Mouse (Mus musculus) cerebellum, postnatal 14 days (tissue): ENCODE data around the gene Apod.
"Not testable (repeated sequence)": the region's sequence is repeated elsewhere in the genome, so short reads cannot be mapped to it uniquely, and the experiment has no call there.

Source experiments
- DNase-seq, 2 experiments: peaks; one replicate each; pipeline ENCODE4 v3.0.0; 2021; ENCODE audit warnings: mixed read lengths in 2 of 2

Gene Apod

GRCm38 (mm10) chr16:31320954-31321353, 6.3 kb upstream of the Apod start:
- no peak for DNase-seq

DNA sequence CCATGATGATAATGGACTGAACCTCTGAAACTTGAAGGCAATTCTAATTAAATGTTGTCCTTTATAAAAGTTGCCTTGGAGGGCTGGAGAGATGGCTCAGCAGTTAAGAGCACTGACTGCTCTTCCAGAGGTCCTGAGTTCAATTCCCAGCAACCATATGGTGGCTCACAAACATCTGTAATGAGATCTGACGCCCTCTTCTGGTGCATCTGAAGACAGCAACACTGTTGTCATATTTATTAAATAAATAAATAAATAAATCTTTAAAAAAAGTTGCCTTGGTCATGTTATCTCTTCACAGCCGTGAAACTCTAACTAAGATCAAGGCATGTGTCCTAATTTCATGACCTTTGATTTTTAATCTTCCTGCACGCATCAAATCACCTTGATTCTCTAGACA, 5.1 kb upstream of the Apod start:
- DNase-seq, result not testable (repeated sequence)

- DNase-seq, result no peak
These were observed 4.7 kb upstream of the Apod start for GRCm38 (mm10) chr16:31319316-31319715.

GRCm38 (mm10) chr16:31318418-31318817, 3.8 kb upstream of the Apod start:
- no peak for DNase-seq

DNA sequence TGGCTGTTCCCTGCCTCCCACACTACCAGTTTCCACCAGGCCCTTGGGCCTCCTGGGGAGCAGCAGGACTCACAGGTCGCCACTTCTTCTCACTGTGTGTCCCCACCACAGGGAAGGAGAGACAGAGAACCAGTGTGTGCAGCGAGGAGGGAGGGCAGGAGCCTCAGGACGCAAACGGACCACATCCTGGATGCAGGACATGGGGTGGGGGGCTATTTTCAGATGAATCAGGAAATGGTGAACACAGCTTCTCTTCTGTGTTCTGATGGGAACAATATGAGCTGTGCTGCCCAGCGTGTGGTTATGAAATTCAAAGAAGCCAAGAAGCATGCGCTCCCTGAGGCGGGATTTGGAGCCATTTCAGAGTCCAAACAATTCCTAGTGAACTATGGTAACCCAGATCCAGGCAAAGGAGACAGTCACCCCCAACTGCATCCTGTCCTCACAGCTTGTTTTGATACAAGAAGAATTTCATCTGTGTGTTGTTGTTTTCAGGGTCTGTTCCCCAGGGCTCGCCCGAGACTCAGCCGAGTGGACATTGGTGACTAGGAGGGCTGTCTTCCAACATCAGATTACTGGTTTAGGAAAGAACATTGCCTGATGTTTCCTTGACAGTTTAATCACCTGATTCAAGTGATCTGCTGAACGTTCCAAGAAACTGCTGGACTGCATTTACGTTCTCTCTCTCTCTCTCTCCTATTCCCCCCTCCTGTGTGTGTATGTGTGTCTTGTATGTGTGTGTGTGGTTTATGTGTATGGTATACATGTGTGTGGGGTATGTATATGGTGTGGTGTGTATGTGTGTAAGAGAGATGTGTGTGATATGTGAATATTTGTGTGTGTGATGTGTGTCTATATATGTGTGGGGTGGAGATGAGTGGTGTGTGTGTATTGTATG, 1.9 kb upstream of the Apod start:
- peak in 1 of 2 experiments; percentile 8 for DNase-seq

DNA sequence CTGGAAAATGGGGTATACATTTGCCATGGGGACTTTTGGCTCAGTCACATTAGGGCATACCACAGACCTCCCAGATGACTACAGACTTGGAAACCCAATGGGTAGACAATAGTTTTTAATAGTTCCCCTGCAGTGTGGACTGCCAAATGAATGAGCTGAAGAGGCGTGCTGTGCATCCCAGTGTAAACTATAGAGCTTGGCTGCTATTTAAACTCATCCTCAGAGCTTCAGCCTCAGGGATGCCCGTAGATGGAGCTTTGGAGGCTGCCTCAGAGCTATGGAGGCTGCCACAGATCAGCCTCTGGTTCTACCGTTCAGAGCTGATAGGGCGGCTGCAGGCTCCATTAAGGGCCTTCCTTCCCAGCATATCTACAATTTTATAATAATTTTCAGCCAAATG, 686 bp upstream of the Apod start:
- no peak for DNase-seq

GRCm38 (mm10) chr16:31313611-31314010, 997 bp downstream of the Apod start:
- no peak for DNase-seq

- no peak for DNase-seq
These were observed 2.3 kb downstream of the Apod start for GRCm38 (mm10) chr16:31312296-31312695.

DNA sequence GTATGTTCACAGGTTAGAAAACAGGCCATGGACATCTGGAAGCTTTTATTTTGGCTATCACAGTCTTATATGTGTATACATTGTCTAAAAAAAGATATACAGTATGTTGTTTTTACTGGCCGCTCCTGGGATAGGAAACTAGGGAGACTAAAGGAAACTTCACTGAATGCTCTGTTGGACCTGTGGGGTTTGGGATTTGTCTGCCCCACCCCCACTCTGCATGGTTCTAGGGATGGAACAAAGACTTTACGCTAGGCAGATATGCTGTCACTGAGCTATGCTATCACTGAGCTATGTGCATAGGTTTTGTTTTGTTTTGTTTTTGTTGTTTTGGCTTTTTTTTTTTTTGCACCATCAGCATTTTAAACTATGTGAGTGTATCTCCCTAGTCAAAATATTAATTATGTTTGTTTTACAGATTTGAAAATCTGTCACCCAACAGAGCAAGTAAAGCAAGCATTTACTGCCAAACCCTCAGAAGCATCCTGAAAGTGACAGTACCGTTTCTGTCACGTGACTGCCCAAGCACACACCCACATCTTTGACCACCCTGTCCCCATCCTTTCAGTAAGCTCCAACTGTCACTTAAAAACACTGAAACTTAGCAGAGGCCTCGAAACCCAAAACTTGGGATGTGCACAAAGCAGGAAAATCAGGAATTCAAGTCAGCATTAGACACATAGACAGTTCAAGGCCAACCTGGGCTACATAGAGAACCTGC, 9.2 kb downstream of the Apod start:
- no peak for DNase-seq

GRCm38 (mm10) chr16:31303276-31303675, 11.3 kb downstream of the Apod start:
- no peak for DNase-seq

- no peak for DNase-seq
These were observed 13.6 kb downstream of the Apod start for GRCm38 (mm10) chr16:31300883-31301532.

DNA sequence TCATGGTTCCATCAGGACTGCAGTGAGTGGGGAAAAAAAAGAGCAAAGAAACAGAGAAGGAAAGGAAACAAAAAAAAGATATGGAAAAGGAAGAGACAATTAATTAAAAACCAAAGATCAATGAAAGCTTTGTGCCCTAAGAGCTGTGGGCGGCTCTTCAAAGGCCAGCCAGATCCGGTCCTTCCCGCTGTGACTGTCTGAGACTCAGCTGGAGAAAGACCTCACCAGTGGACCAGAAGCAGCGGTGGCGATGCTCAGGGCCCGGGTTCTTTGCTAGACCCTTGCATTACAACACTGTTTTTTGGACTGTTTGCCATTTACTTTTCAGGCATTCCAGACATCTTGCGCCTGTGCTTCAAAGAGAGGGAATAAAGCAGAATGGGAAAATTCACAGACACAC, 14.1 kb downstream of the Apod start:
- no peak for DNase-seq

DNA sequence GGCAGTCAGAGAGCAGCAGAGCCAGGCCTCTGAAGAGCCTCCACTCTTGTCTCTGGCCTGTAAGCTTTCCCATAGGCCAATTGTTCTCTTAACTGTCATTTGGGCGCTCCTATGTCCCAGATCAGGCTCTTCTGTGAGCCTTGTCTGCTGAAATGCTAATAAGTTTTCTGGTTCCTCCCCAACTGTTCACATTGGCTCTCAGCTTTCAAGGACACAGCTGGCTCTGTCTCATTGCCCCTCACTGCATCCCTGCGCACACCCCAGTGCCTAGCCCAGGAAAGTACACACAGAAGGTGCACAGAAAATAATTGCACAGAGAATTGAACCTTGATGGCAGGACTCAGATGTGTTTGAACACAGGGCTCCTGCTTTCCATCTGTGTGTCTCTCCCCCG, 14.7 kb downstream of the Apod start:
- no peak for DNase-seq

DNA sequence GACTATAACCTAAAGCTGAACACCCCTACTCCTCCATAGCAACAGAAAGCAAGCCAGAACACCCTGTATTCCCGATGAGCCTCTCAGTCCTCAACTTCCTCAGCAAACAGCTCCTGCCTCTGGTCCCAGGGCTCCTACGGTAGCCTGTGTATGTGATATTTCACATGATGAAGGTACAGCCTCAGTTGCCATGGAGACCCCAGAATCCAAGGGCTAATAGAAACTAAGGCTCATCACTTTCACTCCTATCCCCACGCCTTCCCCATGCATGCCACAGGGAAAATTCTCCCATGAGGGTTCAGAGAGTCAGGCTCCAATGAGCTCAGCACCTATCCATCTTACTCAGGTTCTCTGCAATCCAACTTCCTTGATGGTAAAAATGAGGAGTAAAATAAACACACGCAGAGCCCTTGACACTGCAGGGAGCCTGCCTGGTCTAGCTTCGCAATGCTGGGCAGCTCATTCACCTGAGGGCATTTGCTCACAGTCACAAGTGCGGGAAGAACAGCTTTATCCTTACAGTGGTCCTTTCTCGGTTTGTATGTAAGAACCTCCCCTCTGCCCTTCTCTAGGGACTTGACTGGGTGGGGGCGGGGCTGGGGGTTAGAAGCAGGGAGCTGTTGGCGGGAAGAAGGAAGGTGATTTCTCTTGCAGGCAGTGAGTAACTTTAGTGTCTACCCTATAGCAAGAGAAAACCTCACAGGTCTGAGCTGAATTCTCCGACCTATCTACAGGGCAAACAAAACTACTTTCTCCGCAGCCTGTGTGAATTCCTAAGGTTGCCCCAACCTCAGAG, 15.2 kb downstream of the Apod start:
- DNase-seq, result no peak

- DNase-seq, result no peak
These were observed 17.5 kb downstream of the Apod start for GRCm38 (mm10) chr16:31297113-31297512.

- DNase-seq, result no peak
These were observed 20.8 kb downstream of the Apod start for GRCm38 (mm10) chr16:31293761-31294160.

GRCm38 (mm10) chr16:31290751-31291365, 23.8 kb downstream of the Apod start:
- DNase-seq, result no peak

DNA sequence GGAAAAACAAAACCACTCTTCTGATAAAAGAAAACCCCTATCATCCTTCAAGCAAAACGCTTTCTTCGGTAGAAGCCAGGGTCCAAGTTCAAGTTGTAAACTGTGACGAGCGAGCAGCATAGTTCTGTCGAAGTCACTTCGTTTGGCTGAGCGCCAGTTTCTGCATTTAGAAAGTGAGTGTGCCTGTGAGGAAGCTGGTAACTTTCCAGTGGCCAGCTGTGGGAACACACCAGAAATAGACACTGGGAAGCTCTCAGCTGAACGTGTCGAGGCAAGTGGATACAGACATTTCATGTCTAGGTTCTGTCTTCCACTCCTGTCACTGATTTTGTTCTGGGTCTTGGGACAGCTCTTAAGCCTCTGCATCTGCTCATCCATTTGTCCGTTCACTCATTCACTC, 24.3 kb downstream of the Apod start:
- DNase-seq, result peak; percentile 15 to 32

GRCm38 (mm10) chr16:31287712-31288111, 26.9 kb downstream of the Apod start:
- no peak for DNase-seq

DNA sequence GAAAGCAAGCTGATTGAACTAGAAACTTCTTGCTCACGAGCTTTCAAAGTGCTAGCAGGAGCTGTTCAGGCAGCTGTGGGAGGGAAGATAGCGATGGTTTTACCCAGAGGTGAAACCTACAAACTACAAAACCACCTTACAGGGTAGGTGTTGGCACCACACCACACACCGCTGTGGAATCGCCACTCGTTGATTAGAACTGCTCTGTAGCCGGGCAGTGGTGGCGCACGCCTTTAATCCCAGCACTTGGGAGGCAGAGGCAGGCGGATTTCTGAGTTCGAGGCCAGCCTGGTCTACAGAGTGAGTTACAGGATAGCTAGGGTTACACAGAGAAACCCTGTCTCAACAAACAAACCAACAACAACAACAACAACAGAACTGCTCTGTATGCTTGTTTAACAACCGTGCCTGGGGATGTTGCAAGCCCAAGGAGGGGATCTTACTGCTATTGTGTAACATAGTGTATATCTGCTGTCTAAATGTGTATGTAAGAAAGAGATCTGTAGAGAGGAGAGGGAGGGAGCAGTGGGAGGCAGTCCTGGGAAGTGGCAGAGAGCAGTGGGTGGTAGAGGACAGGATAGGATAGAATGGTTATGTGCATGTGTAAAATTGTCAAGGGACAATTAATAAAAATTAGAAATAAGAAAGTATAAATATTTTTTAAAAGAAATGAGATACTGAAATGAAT, 27.7 kb downstream of the Apod start:
- DNase-seq, result no peak

GRCm38 (mm10) chr16:31281981-31282380, 32.6 kb downstream of the Apod start:
- DNase-seq, result peak; percentile 24 to 63

- no peak for DNase-seq
These were observed 34.4 kb downstream of the Apod start for GRCm38 (mm10) chr16:31280176-31280575.
